Mouse (Mus musculus) WW6 (cell line): ENCODE results near the gene Ptprd.

Experiments used
- DNase-seq: peaks from one replicate; pipeline ENCODE4 v3.0.0-alpha.2; 2013; ENCODE audit warnings: low read depth, low spot score

The Ptprd gene

GRCm38 (mm10) chr4:75953349-75954060, 2258.3 kb downstream of the Ptprd start:
- DNase-seq: no peak

- no peak for DNase-seq
These were observed 2261.2 kb downstream of the Ptprd start for GRCm38 (mm10) chr4:75950582-75950981.

GRCm38 (mm10) chr4:75894871-75895270, 2316.9 kb downstream of the Ptprd start:
- no peak for DNase-seq
